In genomic region chr1:72805476-72806043, GRCm38 (mm10) we compare ENCODE assay signal across 10 mouse cellular contexts. TPM values are rescaled to one million over a fixed set of nuclear protein-coding genes. Genes with fewer than 3 reads are reported as not detected.
DNase-seq lines count a peak whose midpoint lies in the region; ATAC-seq and TF ChIP-seq lines count a peak whose summit lies in the region.
"Had no signal": no experiment of that assay in that cellular context is flagged by ENCODE, and none has a peak within 500 bp of the region (broad histone marks: within the 10 kb centered on the region; RNA-seq: fewer than 3 reads in every experiment).

No protein-coding gene starts in this region.

- TF ChIP-seq EP300 in ES-Bruce4 (IDR thresholded peaks at IDR 0.05; ENCODE audit: insufficient read depth, low read depth, low read length): no peak

- no peak overlapping the region for H3K4me2 ChIP-seq in forebrain, embryonic 15.5 days (replicated peaks)
- no peak overlapping the region for H3K4me2 ChIP-seq in midbrain, embryonic 11.5 days

- no peaks in the 10 kb centered on the region for H3K27me3 ChIP-seq in heart, embryonic 10.5 days (ENCODE audit: insufficient read depth, poor library complexity, severe bottlenecking)
- no peaks in the 10 kb centered on the region for H3K27me3 ChIP-seq in ES-Bruce4 (ENCODE audit: control insufficient read depth, insufficient read depth, low read length, poor library complexity, severe bottlenecking)
- no peaks in the 10 kb centered on the region for H3K27me3 ChIP-seq in forebrain, embryonic 15.5 days
- no peaks in the 10 kb centered on the region for H3K27me3 ChIP-seq in midbrain, embryonic 11.5 days (ENCODE audit: control insufficient read depth, insufficient read depth, low read length)

- peaks cover 19% of the 10 kb centered on the region for H3K4me1 ChIP-seq in heart, embryonic 10.5 days
- H3K4me1 ChIP-seq in ES-Bruce4 (ENCODE audit: control insufficient read depth, insufficient read depth, low read length): peaks cover 6% of the 10 kb centered on the region
- peaks cover 22% of the 10 kb centered on the region for H3K4me1 ChIP-seq in forebrain, embryonic 15.5 days
- H3K4me1 ChIP-seq in midbrain, embryonic 11.5 days (ENCODE audit: control insufficient read depth, insufficient read depth, low read length): peaks cover 16% of the 10 kb centered on the region

- WGBS in heart, embryonic 10.5 days: 23% methylated on average over 4 of the region's 4 CpGs
- WGBS in forebrain, embryonic 15.5 days: 5% methylated on average over 4 of the region's 4 CpGs
- WGBS in midbrain, embryonic 11.5 days: 8% methylated on average over 4 of the region's 4 CpGs

- H3K9ac ChIP-seq in ES-Bruce4 (ENCODE audit: low read depth, poor library complexity, severe bottlenecking): peak overlapping the region; percentile 50
- no peak overlapping the region for H3K9ac ChIP-seq in forebrain, embryonic 15.5 days (replicated peaks)
- H3K9ac ChIP-seq in midbrain, embryonic 11.5 days (ENCODE audit: low read length): peak overlapping the region; percentile 38

- TF ChIP-seq POLR2A in ES-Bruce4 (IDR thresholded peaks at IDR 0.05; ENCODE audit: insufficient read depth, low read length): peak; percentile 70

- 0 out of 2 replicates have a peak, but pooled peaks have one; percentile 47 for ATAC-seq in forebrain, embryonic 15.5 days (replicated peaks)
- ATAC-seq in midbrain, embryonic 11.5 days (ENCODE audit: low FRiP score): peak; percentile 30; the same call in 1 of the 2 replicates
- no peak for ATAC-seq in erythroblast, adult 5-6 weeks (replicated peaks; ENCODE audit: low FRiP score, poor library complexity, severe bottlenecking)

- no peaks in the 10 kb centered on the region for H3K36me3 ChIP-seq in heart, embryonic 10.5 days
- H3K36me3 ChIP-seq in ES-Bruce4 (ENCODE audit: control insufficient read depth, insufficient read depth, low read length, poor library complexity, severe bottlenecking): no peaks in the 10 kb centered on the region
- no peaks in the 10 kb centered on the region for H3K36me3 ChIP-seq in forebrain, embryonic 15.5 days
- no peaks in the 10 kb centered on the region for H3K36me3 ChIP-seq in midbrain, embryonic 11.5 days (ENCODE audit: control insufficient read depth, insufficient read depth, low read length)

- TF ChIP-seq CTCF in ES-Bruce4 (IDR thresholded peaks at IDR 0.05; ENCODE audit: low read depth, low read length): no peak

- no peak overlapping the region for H3K4me3 ChIP-seq in heart, embryonic 10.5 days
- H3K4me3 ChIP-seq in ES-Bruce4 (ENCODE audit: low read depth, low read length): no peak overlapping the region
- no peak overlapping the region for H3K4me3 ChIP-seq in forebrain, embryonic 15.5 days
- no peak overlapping the region for H3K4me3 ChIP-seq in midbrain, embryonic 11.5 days (ENCODE audit: low read depth, low read length)

- peak overlapping the region; percentile 70 for H3K27ac ChIP-seq in heart, embryonic 10.5 days
- H3K27ac ChIP-seq in ES-Bruce4 (ENCODE audit: insufficient read depth, low read length): peak overlapping the region; percentile 94
- H3K27ac ChIP-seq in forebrain, embryonic 15.5 days (replicated peaks): no peak overlapping the region
- peak overlapping the region; percentile 79 for H3K27ac ChIP-seq in midbrain, embryonic 11.5 days (ENCODE audit: low read depth, low read length)

- H3K9me3 ChIP-seq in heart, embryonic 10.5 days: no peaks in the 10 kb centered on the region
- no peaks in the 10 kb centered on the region; the same call in 1 of the 2 replicates for H3K9me3 ChIP-seq in ES-Bruce4 (replicated peaks; ENCODE audit: control insufficient read depth, insufficient read depth, low read length, poor library complexity, severe bottlenecking)
- H3K9me3 ChIP-seq in forebrain, embryonic 15.5 days: no peaks in the 10 kb centered on the region
- no peaks in the 10 kb centered on the region for H3K9me3 ChIP-seq in midbrain, embryonic 11.5 days (ENCODE audit: control insufficient read depth, low read length)

- no peak for DNase-seq in heart, embryonic 10.5 days (ENCODE audit: low spot score)
- DNase-seq in heart, postnatal 4 days: no peak
- DNase-seq in midbrain, embryonic 11.5 days (ENCODE audit: low spot score, missing footprints): no peak
- no peak for DNase-seq in frontal cortex, postnatal 14 days (ENCODE audit: low spot score in 2 of 2)
- no peak for DNase-seq in right cerebral cortex, adult 18-20 months

RNA-seq across cellular contexts. Expression of gene Igfbp2, which starts 18.7 kb away (rescaled TPM):
- polyA plus RNA-seq in heart, embryonic 10.5 days (2016; fragmentation: Nextera tagmentation; extraction: Ambion mirVana): 137 and 226 TPM in 2 replicates
- total RNA-seq in heart, postnatal 4 days (2021): 1 to 10 TPM; 5.3 to 8.4 TPM
- 537 and 588 TPM in 2 replicates for polyA plus RNA-seq in ES-Bruce4 (2011; ENCODE audit: insufficient read depth, insufficient read length, low read depth, missing spikeins)
- 336 and 343 TPM in 2 replicates for polyA plus RNA-seq in forebrain, embryonic 15.5 days (2015; fragmentation: Nextera tagmentation; extraction: Ambion mirVana)
- polyA plus RNA-seq in midbrain, embryonic 11.5 days (2014; fragmentation: Nextera tagmentation; extraction: Ambion mirVana): 468 and 548 TPM in 2 replicates
- total RNA-seq in erythroblast, adult 5-6 weeks (2015; ENCODE audit: low replicate concordance): not detected in 2 replicates
- total RNA-seq in erythroblast, adult 5-6 weeks (2017; ENCODE audit: low replicate concordance): not detected in 2 replicates
- total RNA-seq: common myeloid progenitor, adult 5-6 weeks; megakaryocyte, adult 5-6 weeks had no signal
